Mouse (Mus musculus): ENCODE results near the gene Agap1. TPM values are rescaled to one million over a fixed set of nuclear protein-coding genes. Genes with fewer than 3 reads are reported as not detected.

Gene Agap1
- polyA plus RNA-seq, 1 experiment from 2014 or later = 24.6 TPM

DNA sequence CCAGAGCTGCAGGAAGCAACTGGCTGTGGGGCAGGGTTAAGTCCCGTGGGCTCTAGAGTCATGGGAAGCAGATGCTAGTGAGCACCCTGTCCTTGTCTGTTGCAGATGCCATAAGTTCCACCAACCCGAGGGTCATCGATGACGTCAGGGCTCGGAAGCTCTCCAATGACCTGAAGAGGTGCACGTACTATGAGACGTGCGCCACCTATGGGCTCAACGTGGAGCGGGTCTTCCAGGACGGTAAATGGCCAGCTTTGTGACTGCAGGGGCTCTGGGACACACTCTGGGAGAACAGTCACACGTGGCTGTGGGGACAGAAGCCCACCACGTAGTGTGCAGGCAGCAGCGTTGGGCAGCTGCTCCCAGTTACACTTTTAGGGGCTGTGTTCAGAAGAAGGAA, 179.4 kb downstream of the Agap1 start:
- Histone ChIP-seq H3K9ac (no peak overlapping the region), H3K9me3 (no peaks in the 10 kb centered on the region), H3K27me3 (no peaks in the 10 kb centered on the region), H3K4me3 (no peak overlapping the region), H3K4me1 (no peaks in the 10 kb centered on the region), H3K4me2 (replicated peaks) (no peak overlapping the region), H3K27ac (no peak overlapping the region), H3K36me3 (peaks cover 47% of the 10 kb centered on the region)
- ATAC-seq (ENCODE audit: insufficient number of reproducible peaks, insufficient read depth, low FRiP score, low TSS enrichment) = no peak
- WGBS = 71% methylated on average over 14 of the region's 14 CpGs

DNA sequence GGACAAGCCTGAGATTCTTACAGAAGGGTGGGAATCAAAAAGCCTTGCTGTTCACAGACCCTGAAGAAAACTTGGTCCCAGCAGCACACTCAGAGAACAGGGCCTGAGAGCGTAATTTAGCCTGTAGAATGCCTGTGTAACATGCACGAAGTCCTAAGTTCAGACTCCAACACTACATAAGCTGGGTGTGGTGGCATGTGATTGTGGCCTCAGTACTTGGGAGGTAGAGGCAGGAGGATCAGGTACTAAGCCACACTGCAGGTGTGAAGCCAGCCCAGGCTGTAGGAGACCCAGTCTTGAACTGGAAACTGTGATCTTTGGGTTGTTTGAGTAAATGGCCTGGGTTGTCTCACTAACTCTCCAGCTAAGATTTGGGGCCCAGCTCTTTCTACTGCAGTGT, 180.5 kb downstream of the Agap1 start:
- 93% methylated on average over 2 of the region's 2 CpGs for WGBS
- no peak overlapping the region for H3K4me3 ChIP-seq
- H3K36me3 ChIP-seq = peaks cover 42% of the 10 kb centered on the region
- no peak for ATAC-seq (ENCODE audit: insufficient number of reproducible peaks, insufficient read depth, low FRiP score, low TSS enrichment)
- no peak overlapping the region for H3K4me2 ChIP-seq (replicated peaks)
- H3K27ac ChIP-seq = no peak overlapping the region
- no peaks in the 10 kb centered on the region for H3K9me3 ChIP-seq
- no peaks in the 10 kb centered on the region for H3K4me1 ChIP-seq
- no peaks in the 10 kb centered on the region for H3K27me3 ChIP-seq
- H3K9ac ChIP-seq = no peak overlapping the region

DNA sequence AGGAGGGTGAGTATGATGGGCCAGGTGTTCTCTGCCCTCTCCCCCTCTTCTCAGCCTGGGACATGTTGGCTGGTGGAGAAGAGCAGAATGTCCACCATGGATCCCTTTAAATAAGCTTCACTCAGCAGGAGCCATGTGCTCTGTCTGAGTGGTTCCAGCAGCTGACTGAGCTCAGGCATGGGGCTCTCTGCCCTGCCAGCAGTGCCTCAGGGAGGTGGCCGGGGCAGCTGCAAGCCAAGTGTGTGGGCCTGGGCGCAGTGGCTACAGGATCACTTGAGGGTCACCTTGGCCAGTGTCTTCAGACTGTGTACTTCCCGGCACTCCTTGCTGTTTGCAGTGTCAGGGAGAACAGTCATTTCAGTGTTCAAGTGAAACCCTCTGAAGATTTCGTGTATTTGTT, 183.1 kb downstream of the Agap1 start:
- Histone ChIP-seq H3K4me2 (replicated peaks) (no peak overlapping the region), H3K9ac (no peak overlapping the region), H3K27ac (no peak overlapping the region), H3K36me3 (peaks cover 42% of the 10 kb centered on the region), H3K9me3 (no peaks in the 10 kb centered on the region), H3K4me3 (no peak overlapping the region), H3K4me1 (no peaks in the 10 kb centered on the region), H3K27me3 (no peaks in the 10 kb centered on the region)
- 92% methylated on average over 4 of the region's 4 CpGs for WGBS
- ATAC-seq (ENCODE audit: insufficient number of reproducible peaks, insufficient read depth, low FRiP score, low TSS enrichment) = no peak

- no peak overlapping the region for H3K27ac ChIP-seq
- no peaks in the 10 kb centered on the region for H3K27me3 ChIP-seq
- H3K4me2 ChIP-seq (replicated peaks) = no peak overlapping the region
- H3K36me3 ChIP-seq = peaks cover 3% of the 10 kb centered on the region; the same call in 1 of the 2 replicates
- no peaks in the 10 kb centered on the region for H3K9me3 ChIP-seq
- no peaks in the 10 kb centered on the region for H3K4me1 ChIP-seq
- 72% methylated on average over 8 of the region's 8 CpGs for WGBS
- H3K4me3 ChIP-seq = no peak overlapping the region
- peak; percentile 31; the same call in 1 of the 2 replicates for ATAC-seq (ENCODE audit: insufficient number of reproducible peaks, insufficient read depth, low FRiP score, low TSS enrichment)
- no peak overlapping the region for H3K9ac ChIP-seq
These were observed 189.0 kb downstream of the Agap1 start for GRCm38 (mm10) chr1:89643445-89644100.

GRCm38 (mm10) chr1:89644120-89644519, 189.5 kb downstream of the Agap1 start:
- 70% methylated on average over 11 of the region's 11 CpGs for WGBS
- Histone ChIP-seq H3K36me3 (no peaks in the 10 kb centered on the region), H3K4me3 (no peak overlapping the region), H3K27me3 (no peaks in the 10 kb centered on the region), H3K9me3 (no peaks in the 10 kb centered on the region), H3K27ac (no peak overlapping the region), H3K4me2 (replicated peaks) (no peak overlapping the region), H3K4me1 (no peaks in the 10 kb centered on the region), H3K9ac (no peak overlapping the region)
- no peak for ATAC-seq (ENCODE audit: insufficient number of reproducible peaks, insufficient read depth, low FRiP score, low TSS enrichment)

DNA sequence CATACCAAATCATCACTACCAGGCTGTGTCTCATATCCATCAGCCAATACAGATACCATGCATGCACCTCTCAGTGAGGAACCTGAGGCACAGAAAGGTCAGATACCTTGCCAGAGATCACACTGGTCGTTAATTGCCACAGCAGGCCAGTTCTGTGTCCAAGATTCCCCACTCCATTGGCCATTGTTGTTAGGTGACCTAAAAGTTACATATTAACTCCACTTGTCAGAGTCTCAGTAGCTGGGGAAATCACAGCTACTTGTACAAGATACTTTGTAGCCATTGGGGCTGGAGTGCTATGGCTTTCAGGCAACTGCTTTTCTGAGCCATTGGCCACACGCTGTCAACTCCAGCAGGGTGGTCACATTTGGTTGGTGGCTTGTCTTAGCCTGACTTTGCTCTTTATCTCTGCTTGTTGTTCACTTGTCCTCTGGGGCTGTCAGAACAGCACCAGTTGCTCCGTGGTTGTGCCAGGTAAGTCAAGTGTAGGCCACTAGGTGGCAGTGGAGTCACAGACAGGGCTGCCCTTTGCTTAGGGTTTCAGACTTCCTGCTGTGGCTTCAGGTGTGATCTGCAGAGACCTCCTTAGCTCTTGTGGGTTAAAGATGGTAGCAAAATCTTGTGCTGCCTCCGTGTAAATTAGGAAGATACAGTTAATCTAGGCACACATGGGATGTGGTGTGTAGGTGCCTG, 191.9 kb downstream of the Agap1 start:
- no peaks in the 10 kb centered on the region for H3K4me1 ChIP-seq
- no peak overlapping the region for H3K27ac ChIP-seq
- no peak overlapping the region for H3K4me2 ChIP-seq (replicated peaks)
- no peak overlapping the region for H3K4me3 ChIP-seq
- peak; percentile 50; the same call in 1 of the 2 replicates for ATAC-seq (ENCODE audit: insufficient number of reproducible peaks, insufficient read depth, low FRiP score, low TSS enrichment)
- no peaks in the 10 kb centered on the region for H3K27me3 ChIP-seq
- H3K36me3 ChIP-seq = no peaks in the 10 kb centered on the region
- no peaks in the 10 kb centered on the region for H3K9me3 ChIP-seq
- WGBS = 28% methylated on average over 4 of the region's 4 CpGs
- no peak overlapping the region for H3K9ac ChIP-seq

DNA sequence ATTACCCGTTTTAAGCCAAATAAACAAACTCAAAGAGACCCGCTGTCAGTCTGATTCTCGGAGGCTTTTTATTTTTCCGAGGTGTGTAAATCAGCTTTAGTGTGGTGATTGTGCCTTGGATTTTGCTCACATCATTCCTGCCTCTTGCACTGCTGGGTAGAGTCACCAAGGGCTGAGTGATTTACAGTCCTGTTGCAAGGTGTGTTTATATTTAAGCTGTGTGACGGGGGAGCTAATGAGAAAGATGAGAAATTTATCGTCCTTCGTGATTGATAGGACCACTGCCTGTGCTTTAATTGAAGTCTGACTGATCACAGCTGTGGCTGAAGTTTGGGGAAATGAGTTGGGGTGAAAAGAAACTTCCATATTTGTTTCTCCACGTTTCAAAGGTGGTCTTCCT, 192.9 kb downstream of the Agap1 start:
- Histone ChIP-seq H3K27me3 (no peaks in the 10 kb centered on the region), H3K4me1 (no peaks in the 10 kb centered on the region), H3K36me3 (no peaks in the 10 kb centered on the region), H3K9me3 (no peaks in the 10 kb centered on the region), H3K27ac (no peak overlapping the region), H3K9ac (no peak overlapping the region), H3K4me3 (no peak overlapping the region), H3K4me2 (replicated peaks) (no peak overlapping the region)
- no peak for ATAC-seq (ENCODE audit: insufficient number of reproducible peaks, insufficient read depth, low FRiP score, low TSS enrichment)
- WGBS = 75% methylated on average over 8 of the region's 8 CpGs

DNA sequence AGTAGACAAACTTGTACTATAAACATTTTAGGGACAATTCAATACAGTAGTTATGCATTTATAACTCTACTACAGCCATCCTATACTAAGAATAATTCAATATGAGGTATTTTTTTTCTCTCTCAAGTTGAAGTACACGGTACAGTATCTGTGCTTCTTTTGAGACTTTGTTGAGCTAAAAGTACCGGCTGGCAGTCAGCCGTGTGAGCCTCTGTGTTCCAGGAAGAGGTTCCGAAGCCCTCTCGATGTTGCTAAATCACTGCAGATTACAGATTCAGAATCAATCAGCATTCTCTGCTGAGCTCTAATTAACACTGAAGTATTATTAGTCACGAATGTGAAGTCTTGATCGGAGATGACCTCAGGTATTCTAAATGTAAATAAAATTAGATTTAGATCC, 196.0 kb downstream of the Agap1 start:
- Histone ChIP-seq H3K36me3 (no peaks in the 10 kb centered on the region), H3K9ac (no peak overlapping the region), H3K27ac (no peak overlapping the region), H3K4me3 (no peak overlapping the region), H3K9me3 (no peaks in the 10 kb centered on the region), H3K27me3 (no peaks in the 10 kb centered on the region), H3K4me1 (no peaks in the 10 kb centered on the region), H3K4me2 (replicated peaks) (no peak overlapping the region)
- ATAC-seq (ENCODE audit: insufficient number of reproducible peaks, insufficient read depth, low FRiP score, low TSS enrichment) = no peak
- WGBS = 86% methylated on average over 7 of the region's 7 CpGs

DNA sequence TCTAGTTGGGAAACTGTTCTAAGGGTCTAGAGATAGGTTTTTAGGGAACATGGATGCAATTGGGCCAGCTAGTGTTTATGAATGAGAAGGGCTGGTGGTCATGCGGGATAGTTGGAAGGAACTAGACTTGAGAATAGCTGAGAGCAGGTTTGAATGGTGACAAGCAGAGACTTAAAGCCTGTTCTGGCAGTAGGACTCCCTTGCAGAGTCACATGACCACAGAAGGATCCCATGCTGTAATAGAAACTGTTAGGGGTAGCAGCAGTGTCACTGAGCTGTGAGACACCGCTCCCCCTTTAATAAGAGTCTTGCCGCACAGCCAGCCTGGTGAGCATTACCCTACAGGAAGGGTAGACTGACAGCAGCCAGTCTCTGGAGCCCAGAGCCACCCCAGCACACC, 201.6 kb downstream of the Agap1 start:
- no peak overlapping the region for H3K9ac ChIP-seq
- 91% methylated on average over 3 of the region's 3 CpGs for WGBS
- no peaks in the 10 kb centered on the region for H3K27me3 ChIP-seq
- H3K4me3 ChIP-seq = no peak overlapping the region
- peaks cover 7% of the 10 kb centered on the region; the same call in 1 of the 2 replicates for H3K4me1 ChIP-seq
- no peak overlapping the region for H3K4me2 ChIP-seq (replicated peaks)
- H3K27ac ChIP-seq = no peak overlapping the region
- H3K9me3 ChIP-seq = no peaks in the 10 kb centered on the region
- no peak for ATAC-seq (ENCODE audit: insufficient number of reproducible peaks, insufficient read depth, low FRiP score, low TSS enrichment)
- H3K36me3 ChIP-seq = no peaks in the 10 kb centered on the region

GRCm38 (mm10) chr1:89656643-89657321, 202.2 kb downstream of the Agap1 start:
- H3K9ac ChIP-seq = no peak overlapping the region
- no peaks in the 10 kb centered on the region for H3K27me3 ChIP-seq
- H3K27ac ChIP-seq = no peak overlapping the region
- 44% methylated on average over 11 of the region's 11 CpGs for WGBS
- H3K4me1 ChIP-seq = peaks cover 7% of the 10 kb centered on the region; the same call in 1 of the 2 replicates
- no peak for ATAC-seq (ENCODE audit: insufficient number of reproducible peaks, insufficient read depth, low FRiP score, low TSS enrichment)
- no peaks in the 10 kb centered on the region for H3K36me3 ChIP-seq
- no peak overlapping the region for H3K4me3 ChIP-seq
- H3K4me2 ChIP-seq (replicated peaks) = no peak overlapping the region
- no peaks in the 10 kb centered on the region for H3K9me3 ChIP-seq

GRCm38 (mm10) chr1:89660804-89661203, 206.2 kb downstream of the Agap1 start:
- no peak for ATAC-seq (ENCODE audit: insufficient number of reproducible peaks, insufficient read depth, low FRiP score, low TSS enrichment)
- no peak overlapping the region for H3K9ac ChIP-seq
- WGBS = 85% methylated on average over 4 of the region's 4 CpGs
- H3K27me3 ChIP-seq = no peaks in the 10 kb centered on the region
- H3K4me3 ChIP-seq = no peak overlapping the region
- peaks cover 9% of the 10 kb centered on the region; the same call in 1 of the 2 replicates for H3K36me3 ChIP-seq
- no peak overlapping the region for H3K4me2 ChIP-seq (replicated peaks)
- no peaks in the 10 kb centered on the region for H3K9me3 ChIP-seq
- H3K27ac ChIP-seq = no peak overlapping the region
- peaks cover 7% of the 10 kb centered on the region; the same call in 1 of the 2 replicates for H3K4me1 ChIP-seq

- Histone ChIP-seq H3K27me3 (no peaks in the 10 kb centered on the region), H3K4me2 (replicated peaks) (no peak overlapping the region), H3K27ac (no peak overlapping the region), H3K9me3 (no peaks in the 10 kb centered on the region), H3K4me3 (no peak overlapping the region), H3K36me3 (peaks cover 21% of the 10 kb centered on the region), H3K9ac (no peak overlapping the region), H3K4me1 (peaks cover 1% of the 10 kb centered on the region; the same call in 1 of the 2 replicates)
- 94% methylated on average over 5 of the region's 5 CpGs for WGBS
- ATAC-seq (ENCODE audit: insufficient number of reproducible peaks, insufficient read depth, low FRiP score, low TSS enrichment) = no peak
These were observed 211.5 kb downstream of the Agap1 start for GRCm38 (mm10) chr1:89666154-89666553.

Measured in embryonic facial prominence, embryonic 12.5 days (tissue).